Mouse (Mus musculus): Measurements from ENCODE around the gene Prelid3b. TPM values are rescaled to one million over a fixed set of nuclear protein-coding genes. Genes with fewer than 3 reads are reported as not detected.
A peak's percentile ranks its signal among the peaks of the same experiment; 100 is the strongest.

Gene Prelid3b
- polyA plus RNA-seq, 2 experiments, result 60.7 to 90.8 TPM

GRCm38 (mm10) chr2:174500814-174501503, 28.1 kb upstream of the Prelid3b start:
- ATAC-seq (ENCODE audit: insufficient read depth), result no peak

GRCm38 (mm10) chr2:174492858-174493257, 20.0 kb upstream of the Prelid3b start:
- DNase-seq (ENCODE audit: low read depth in 3 of 3, low spot score in 3 of 3) (no peak), ATAC-seq (ENCODE audit: insufficient read depth) (no peak)
- no peaks in the 10 kb centered on the region for H3K9me3 ChIP-seq (ENCODE audit: control insufficient read depth, low read length)
- TF ChIP-seq CTCF (IDR thresholded peaks at IDR 0.05; ENCODE audit: low read depth) (peak; percentile 49), EP300 (IDR thresholded peaks at IDR 0.05; ENCODE audit: low read depth) (no peak)
- H3K4me3 ChIP-seq (ENCODE audit: insufficient read depth in 1 of 2, low read depth in 2 of 2, low read length in 2 of 2), result no peak overlapping the region
- 41% methylated on average over 2 of the region's 2 CpGs for WGBS (ENCODE audit: insufficient replicate concordance)
- H3K27ac ChIP-seq, result no peak overlapping the region
- no peak overlapping the region for H3K4me2 ChIP-seq (ENCODE audit: low read depth)
- no peak overlapping the region for H3K9ac ChIP-seq (replicated peaks)
- H3K27me3 ChIP-seq (ENCODE audit: control insufficient read depth, insufficient read depth, low read length), result no peaks in the 10 kb centered on the region
- no peaks in the 10 kb centered on the region for H3K4me1 ChIP-seq (replicated peaks; ENCODE audit: control insufficient read depth in 2 of 2, insufficient read depth in 2 of 2, low read length in 1 of 2)
- H3K36me3 ChIP-seq (replicated peaks; ENCODE audit: control insufficient read depth, insufficient read depth, low read depth), result no peaks in the 10 kb centered on the region

More at GRCm38 (mm10) chr2:174500814-174501503, 28.1 kb upstream of the Prelid3b start:
- H3K4me3 ChIP-seq (ENCODE audit: insufficient read depth in 1 of 2, low read depth in 2 of 2, low read length in 2 of 2), result no peak overlapping the region
- H3K4me1 ChIP-seq (replicated peaks; ENCODE audit: control insufficient read depth in 2 of 2, insufficient read depth in 2 of 2, low read length in 1 of 2), result no peaks in the 10 kb centered on the region
- TF ChIP-seq CTCF (IDR thresholded peaks at IDR 0.05; ENCODE audit: low read depth), result no peak
- TF ChIP-seq EP300 (IDR thresholded peaks at IDR 0.05; ENCODE audit: low read depth), result no peak
- no peak overlapping the region for H3K27ac ChIP-seq
- 72% methylated on average over 14 of the region's 14 CpGs for WGBS (ENCODE audit: insufficient replicate concordance)
- no peaks in the 10 kb centered on the region for H3K27me3 ChIP-seq (ENCODE audit: control insufficient read depth, insufficient read depth, low read length)
- no peak overlapping the region for H3K4me2 ChIP-seq (ENCODE audit: low read depth)
- H3K9me3 ChIP-seq (ENCODE audit: control insufficient read depth, low read length), result no peaks in the 10 kb centered on the region
- no peaks in the 10 kb centered on the region for H3K36me3 ChIP-seq (replicated peaks; ENCODE audit: control insufficient read depth, insufficient read depth, low read depth)
- no peak for DNase-seq (ENCODE audit: low read depth in 3 of 3, low spot score in 3 of 3)
- H3K9ac ChIP-seq (replicated peaks), result no peak overlapping the region

- no peaks in the 10 kb centered on the region for H3K27me3 ChIP-seq (ENCODE audit: control insufficient read depth, insufficient read depth, low read length)
- H3K27ac ChIP-seq, result no peak overlapping the region
- ATAC-seq (ENCODE audit: insufficient read depth) (no peak), DNase-seq (ENCODE audit: low read depth in 3 of 3, low spot score in 3 of 3) (no peak)
- no peak for TF ChIP-seq EP300 (IDR thresholded peaks at IDR 0.05; ENCODE audit: low read depth)
- TF ChIP-seq CTCF (IDR thresholded peaks at IDR 0.05; ENCODE audit: low read depth), result no peak
- H3K4me3 ChIP-seq (ENCODE audit: insufficient read depth in 1 of 2, low read depth in 2 of 2, low read length in 2 of 2), result no peak overlapping the region
- H3K9ac ChIP-seq (replicated peaks), result no peak overlapping the region
- H3K9me3 ChIP-seq (ENCODE audit: control insufficient read depth, low read length), result no peaks in the 10 kb centered on the region
- H3K4me2 ChIP-seq (ENCODE audit: low read depth), result no peak overlapping the region
- no peaks in the 10 kb centered on the region for H3K36me3 ChIP-seq (replicated peaks; ENCODE audit: control insufficient read depth, insufficient read depth, low read depth)
- WGBS (ENCODE audit: insufficient replicate concordance), result 58% methylated on average over 5 of the region's 5 CpGs
- peaks cover 0 to 2% of the 10 kb centered on the region in 2 experiments; a peak in 1 of 4 replicates for H3K4me1 ChIP-seq (replicated peaks; ENCODE audit: control insufficient read depth in 2 of 2, insufficient read depth in 2 of 2, low read length in 1 of 2)
Observed at GRCm38 (mm10) chr2:174487005-174487404, 14.1 kb upstream of the Prelid3b start.

GRCm38 (mm10) chr2:174478746-174479145, 5.9 kb upstream of the Prelid3b start:
- no peak overlapping the region for H3K9ac ChIP-seq (replicated peaks)
- WGBS (ENCODE audit: insufficient replicate concordance), result 51% methylated on average over 5 of the region's 5 CpGs
- H3K27me3 ChIP-seq (ENCODE audit: control insufficient read depth, insufficient read depth, low read length), result no peaks in the 10 kb centered on the region
- H3K27ac ChIP-seq, result no peak overlapping the region
- H3K4me3 ChIP-seq (ENCODE audit: insufficient read depth in 1 of 2, low read depth in 2 of 2, low read length in 2 of 2), result no peak overlapping the region
- DNase-seq (ENCODE audit: low read depth in 3 of 3, low spot score in 3 of 3) (no peak), ATAC-seq (ENCODE audit: insufficient read depth) (no peak)
- no peaks in the 10 kb centered on the region for H3K36me3 ChIP-seq (replicated peaks; ENCODE audit: control insufficient read depth, insufficient read depth, low read depth)
- no peak overlapping the region for H3K4me2 ChIP-seq (ENCODE audit: low read depth)
- no peaks in the 10 kb centered on the region for H3K9me3 ChIP-seq (ENCODE audit: control insufficient read depth, low read length)
- peaks cover under 1 to 1% of the 10 kb centered on the region in 2 experiments for H3K4me1 ChIP-seq (replicated peaks; ENCODE audit: control insufficient read depth in 2 of 2, insufficient read depth in 2 of 2, low read length in 1 of 2)
- TF ChIP-seq EP300 (IDR thresholded peaks at IDR 0.05; ENCODE audit: low read depth), result no peak
- no peak for TF ChIP-seq CTCF (IDR thresholded peaks at IDR 0.05; ENCODE audit: low read depth)

- WGBS (ENCODE audit: insufficient replicate concordance), result 60% methylated on average over 3 of the region's 3 CpGs
- DNase-seq (ENCODE audit: low read depth in 3 of 3, low spot score in 3 of 3) (no peak), ATAC-seq (ENCODE audit: insufficient read depth) (no peak)
- no peak overlapping the region for H3K9ac ChIP-seq (replicated peaks)
- no peak overlapping the region for H3K4me2 ChIP-seq (ENCODE audit: low read depth)
- H3K9me3 ChIP-seq (ENCODE audit: control insufficient read depth, low read length), result no peaks in the 10 kb centered on the region
- no peaks in the 10 kb centered on the region for H3K36me3 ChIP-seq (replicated peaks; ENCODE audit: control insufficient read depth, insufficient read depth, low read depth)
- no peak overlapping the region for H3K4me3 ChIP-seq (ENCODE audit: insufficient read depth in 1 of 2, low read depth in 2 of 2, low read length in 2 of 2)
- no peaks in the 10 kb centered on the region for H3K27me3 ChIP-seq (ENCODE audit: control insufficient read depth, insufficient read depth, low read length)
- peaks cover 5 to 8% of the 10 kb centered on the region in 2 experiments for H3K4me1 ChIP-seq (replicated peaks; ENCODE audit: control insufficient read depth in 2 of 2, insufficient read depth in 2 of 2, low read length in 1 of 2)
- TF ChIP-seq CTCF (IDR thresholded peaks at IDR 0.05; ENCODE audit: low read depth) (no peak), EP300 (IDR thresholded peaks at IDR 0.05; ENCODE audit: low read depth) (no peak)
- H3K27ac ChIP-seq, result no peak overlapping the region
Observed at GRCm38 (mm10) chr2:174477543-174478319, 4.8 kb upstream of the Prelid3b start.
